Mouse (Mus musculus): Measurements from ENCODE around the gene Cyp4v3. TPM values are rescaled to one million over a fixed set of nuclear protein-coding genes. Genes with fewer than 3 reads are reported as not detected.

Cyp4v3 gene
- total and polyA plus RNA-seq, 3 experiments: not detected

DNA sequence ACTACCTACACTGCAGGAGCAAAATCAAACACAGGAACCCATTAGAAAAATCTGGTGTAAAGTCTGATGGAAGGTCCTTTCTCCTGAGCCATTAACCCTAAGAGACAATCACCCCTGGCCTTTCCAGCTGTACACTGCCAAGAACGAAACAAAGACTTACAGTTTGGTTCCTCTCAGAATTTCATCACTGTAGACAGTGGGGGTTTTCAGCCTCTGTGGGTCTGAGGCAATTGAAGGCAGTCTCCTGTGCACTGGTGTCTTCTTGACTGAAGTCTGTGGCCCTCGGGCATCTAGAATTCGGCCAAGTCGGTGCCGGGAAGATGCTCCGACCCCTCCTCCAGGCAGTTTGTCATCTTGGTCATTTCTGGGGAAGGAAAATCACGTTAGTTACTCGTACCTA, 11.3 kb upstream of the Cyp4v3 start:
- H3K9me3 ChIP-seq (replicated peaks; ENCODE audit: insufficient read depth, low read length): no peaks in the 10 kb centered on the region
- no peaks in the 10 kb centered on the region for H3K36me3 ChIP-seq (ENCODE audit: control insufficient read depth in 1 of 2, insufficient read depth in 2 of 2, low read length in 2 of 2)
- no peaks in the 10 kb centered on the region for H3K27me3 ChIP-seq (ENCODE audit: control insufficient read depth in 1 of 2, insufficient read depth in 2 of 2, low read length in 2 of 2)
- H3K27ac ChIP-seq (ENCODE audit: control insufficient read depth, low read depth, low read length): no peak overlapping the region
- TF ChIP-seq MAZ (IDR thresholded peaks at IDR 0.05; ENCODE audit: low read depth, low read length): no peak
- no peak for TF ChIP-seq RCOR1 (IDR thresholded peaks at IDR 0.05; ENCODE audit: low read depth, low read length)
- no peak for TF ChIP-seq ELF1 (IDR thresholded peaks at IDR 0.05; ENCODE audit: low read depth, low read length)
- no peak for TF ChIP-seq GATA1 (IDR thresholded peaks at IDR 0.05; ENCODE audit: low read depth, low read length)
- no peak for TF ChIP-seq TAL1 (IDR thresholded peaks at IDR 0.05; ENCODE audit: low read length)
- no peak for TF ChIP-seq USF2 (IDR thresholded peaks at IDR 0.05; ENCODE audit: borderline replicate concordance in 1 of 2, insufficient read depth in 1 of 2, low read depth in 1 of 2, low read length in 2 of 2)
- no peak for TF ChIP-seq ZNF384 (IDR thresholded peaks at IDR 0.05; ENCODE audit: low read depth, low read length)
- TF ChIP-seq SIN3A (IDR thresholded peaks at IDR 0.05; ENCODE audit: low read length): no peak
- no peak for TF ChIP-seq MXI1 (IDR thresholded peaks at IDR 0.05; ENCODE audit: low read depth, low read length)
- no peak for TF ChIP-seq POLR2AphosphoS5 (IDR thresholded peaks at IDR 0.05; ENCODE audit: borderline replicate concordance, low read depth, low read length)
- TF ChIP-seq ZMIZ1 (IDR thresholded peaks at IDR 0.05; ENCODE audit: low read depth, low read length): no peak
- TF ChIP-seq MYC (IDR thresholded peaks at IDR 0.05; ENCODE audit: low read depth, low read length): no peak
- no peak for TF ChIP-seq MEF2A (IDR thresholded peaks at IDR 0.05; ENCODE audit: extremely low read depth, insufficient replicate concordance, low read depth, low read length, poor library complexity, severe bottlenecking)
- no peak for TF ChIP-seq TBP (IDR thresholded peaks at IDR 0.05; ENCODE audit: low read depth, low read length)
- TF ChIP-seq MYB (IDR thresholded peaks at IDR 0.05; ENCODE audit: low read depth, low read length): no peak
- H3K4me1 ChIP-seq (ENCODE audit: control insufficient read depth in 1 of 2, insufficient read depth in 2 of 2, low read length in 2 of 2): no peaks in the 10 kb centered on the region
- H3K4me3 ChIP-seq (ENCODE audit: control insufficient read depth in 1 of 2, insufficient read depth in 1 of 2, low read depth in 2 of 2, low read length in 2 of 2): no peak overlapping the region
- no peak for DNase-seq (ENCODE audit: low read depth, low spot score)
- H3K79me2 ChIP-seq (ENCODE audit: control insufficient read depth, insufficient read depth, low read length, poor library complexity): no peaks in the 10 kb centered on the region
- no peak overlapping the region for H3K9ac ChIP-seq (ENCODE audit: control insufficient read depth, low read depth, low read length, poor library complexity, severe bottlenecking)

DNA sequence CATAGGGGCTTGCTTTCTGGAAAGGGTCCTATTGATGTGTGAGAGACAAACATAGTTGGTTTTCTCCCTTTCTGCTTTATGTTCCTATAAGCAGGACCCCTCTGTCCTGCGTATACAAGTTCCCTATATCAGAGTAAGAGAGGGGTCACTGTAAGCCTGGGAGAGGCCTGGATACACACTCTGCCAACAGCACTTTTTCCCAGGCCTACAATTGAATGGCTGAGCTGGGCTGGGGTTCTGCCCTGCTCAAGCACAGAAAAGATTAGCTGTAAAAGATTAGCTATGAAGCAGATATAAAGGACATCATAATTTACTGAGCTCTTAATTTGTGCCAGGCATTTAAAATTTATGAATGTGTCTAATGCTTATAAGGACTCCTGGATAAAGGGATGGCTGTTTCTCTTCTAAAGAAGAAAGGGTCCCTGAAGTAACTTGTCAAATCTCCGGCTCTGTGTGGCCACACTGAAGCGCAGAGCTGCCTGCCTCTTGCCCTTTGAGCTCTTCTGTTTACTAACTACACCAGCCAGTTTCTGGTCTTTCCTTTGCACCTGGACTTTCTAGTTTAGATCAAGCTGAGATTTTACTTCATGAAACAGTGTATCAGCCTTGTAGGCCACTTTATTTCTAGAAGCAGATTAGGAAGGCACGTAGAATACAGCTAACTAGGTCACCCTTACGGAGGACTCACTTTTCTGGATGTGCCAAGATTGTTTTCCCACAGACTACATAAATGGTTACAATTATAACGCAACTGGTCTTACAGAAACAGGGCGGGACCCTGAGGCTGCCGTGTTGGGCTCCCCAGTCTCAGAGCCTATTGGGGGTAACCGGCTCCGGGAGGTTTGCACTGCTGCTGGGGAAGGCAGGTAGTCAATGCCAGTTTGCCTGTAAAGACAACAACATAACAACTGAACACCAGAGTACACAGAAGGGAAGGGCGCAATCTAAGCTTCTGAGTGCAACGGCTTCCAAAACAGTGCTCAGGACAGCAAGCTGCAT, 8.9 kb upstream of the Cyp4v3 start:
- H3K4me3 ChIP-seq (ENCODE audit: control insufficient read depth in 1 of 2, insufficient read depth in 1 of 2, low read depth in 2 of 2, low read length in 2 of 2): no peak overlapping the region
- H3K9me3 ChIP-seq (replicated peaks; ENCODE audit: insufficient read depth, low read length): no peaks in the 10 kb centered on the region
- TF ChIP-seq MXI1 (IDR thresholded peaks at IDR 0.05; ENCODE audit: low read depth, low read length): no peak
- no peaks in the 10 kb centered on the region for H3K79me2 ChIP-seq (ENCODE audit: control insufficient read depth, insufficient read depth, low read length, poor library complexity)
- no peak overlapping the region for H3K27ac ChIP-seq (ENCODE audit: control insufficient read depth, low read depth, low read length)
- H3K9ac ChIP-seq (ENCODE audit: control insufficient read depth, low read depth, low read length, poor library complexity, severe bottlenecking): no peak overlapping the region
- no peaks in the 10 kb centered on the region for H3K4me1 ChIP-seq (ENCODE audit: control insufficient read depth in 1 of 2, insufficient read depth in 2 of 2, low read length in 2 of 2)
- H3K27me3 ChIP-seq (ENCODE audit: control insufficient read depth in 1 of 2, insufficient read depth in 2 of 2, low read length in 2 of 2): no peaks in the 10 kb centered on the region
- H3K36me3 ChIP-seq (ENCODE audit: control insufficient read depth in 1 of 2, insufficient read depth in 2 of 2, low read length in 2 of 2): no peaks in the 10 kb centered on the region
- DNase-seq (ENCODE audit: low read depth, low spot score): no peak

Measured in MEL (cell line).